Mouse (Mus musculus): Measurements from ENCODE around the gene Sec31b.

DNA sequence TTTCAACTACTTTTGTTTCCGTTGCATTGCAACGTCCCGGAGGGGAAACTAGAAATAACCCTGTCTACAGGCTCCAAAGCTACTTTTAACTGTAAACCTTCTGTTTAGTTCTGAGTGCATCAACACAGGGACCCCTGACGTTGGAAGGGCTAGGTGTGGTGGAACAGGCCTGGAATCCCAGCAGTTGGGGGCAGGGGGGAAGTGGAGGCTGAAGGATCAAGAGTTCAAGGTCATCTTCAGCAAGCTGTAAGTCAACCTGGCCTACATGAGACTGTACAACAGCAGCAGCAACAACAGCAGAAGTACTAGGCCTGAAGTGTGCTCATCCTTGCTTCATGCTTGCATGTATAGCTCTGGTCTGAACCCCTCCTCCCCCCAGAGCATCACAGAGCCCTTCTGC is 42.4 kb upstream of the Sec31b start:
- TF ChIP-seq CTCF (IDR thresholded peaks at IDR 0.05; ENCODE audit: low read depth, low read length) (no peak), POLR2A (IDR thresholded peaks at IDR 0.05; ENCODE audit: borderline replicate concordance, low read depth, low read length) (no peak)

Measured in bone marrow macrophage, adult 2 months (primary cell).